Mouse (Mus musculus) liver, embryonic 13.5 days (tissue): ENCODE measurements at regions not wholly inside any gene's neighbourhood (a gene's known extent, or its start where the extent isn't known, plus 50 kb on each side); places are given as distances from the start of the nearest gene placed in this dataset.

Source experiments
- ATAC-seq: fragments of 200-750 bp; cut with Nextera tagmentation; 2 replicates; pipeline ENCODE4 v1.8.0; 2017; ENCODE audit warnings: low read depth, mild to moderate bottlenecking, moderate number of reproducible peaks, moderate library complexity
- DNase-seq: peaks from one replicate; pipeline ENCODE4 v3.0.0; 2022
- H3K27ac ChIP-seq: fragments of 300-500 bp; sonication (generic); 2 replicates; pipeline ENCODE4 v1.5.1; 2015; ENCODE audit warnings: moderate library complexity, mild to moderate bottlenecking, inconsistent platforms
- H3K27me3 ChIP-seq: fragments of 300-500 bp; sonication (generic); 2 replicates; pipeline ENCODE4 v1.6.1; 2015; ENCODE audit warnings: mild to moderate bottlenecking, inconsistent platforms
- H3K36me3 ChIP-seq: fragments of 300-500 bp; sonication (generic); 2 replicates; pipeline ENCODE4 v1.6.1; 2015; ENCODE audit warnings: mild to moderate bottlenecking, inconsistent platforms
- H3K4me1 ChIP-seq: fragments of 300-500 bp; sonication (generic); replicated peaks from 2 replicates; pipeline ENCODE4 v1.6.1; 2015; ENCODE audit warnings: inconsistent platforms
- H3K4me2 ChIP-seq: fragments of 300-500 bp; sonication (generic); 2 replicates; pipeline ENCODE4 v1.6.1; 2015; ENCODE audit warnings: inconsistent platforms, mild to moderate bottlenecking, moderate library complexity
- H3K4me3 ChIP-seq: fragments of 300-500 bp; sonication (generic); replicated peaks from 2 replicates; pipeline ENCODE4 v1.5.1; 2015; ENCODE audit warnings: mild to moderate bottlenecking, inconsistent platforms
- H3K9ac ChIP-seq: fragments of 300-500 bp; sonication (generic); 2 replicates; pipeline ENCODE4 v1.6.1; 2015; ENCODE audit warnings: mild to moderate bottlenecking, inconsistent platforms
- H3K9me3 ChIP-seq: fragments of 300-500 bp; sonication (generic); replicated peaks from 2 replicates; pipeline ENCODE4 v1.6.1; 2016; ENCODE audit warnings: inconsistent platforms
- WGBS: fragments of 180-500 bp; shearing (Covaris S2); methylation state at CpG from one replicate; pipeline ENCODE4 v1.1.7; 2015; ENCODE audit not compliant: insufficient replicate concordance; 5-methylcytosine and 5-hydroxymethylcytosine counted together

- Histone ChIP-seq H3K4me3 (no peak overlapping the region), H3K4me1 (no peaks in the 10 kb centered on the region), H3K36me3 (no peaks in the 10 kb centered on the region), H3K4me2 (no peak overlapping the region), H3K27me3 (no peaks in the 10 kb centered on the region), H3K27ac (no peak overlapping the region), H3K9me3 (no peaks in the 10 kb centered on the region), H3K9ac (no peak overlapping the region)
- 73% methylated on average over 4 of the region's 4 CpGs for WGBS
- DNase-seq (no peak), ATAC-seq (no peak)
Measured at GRCm38 (mm10) chr3:105380818-105381217, 71.3 kb upstream of the Kcnd3 start.

DNA sequence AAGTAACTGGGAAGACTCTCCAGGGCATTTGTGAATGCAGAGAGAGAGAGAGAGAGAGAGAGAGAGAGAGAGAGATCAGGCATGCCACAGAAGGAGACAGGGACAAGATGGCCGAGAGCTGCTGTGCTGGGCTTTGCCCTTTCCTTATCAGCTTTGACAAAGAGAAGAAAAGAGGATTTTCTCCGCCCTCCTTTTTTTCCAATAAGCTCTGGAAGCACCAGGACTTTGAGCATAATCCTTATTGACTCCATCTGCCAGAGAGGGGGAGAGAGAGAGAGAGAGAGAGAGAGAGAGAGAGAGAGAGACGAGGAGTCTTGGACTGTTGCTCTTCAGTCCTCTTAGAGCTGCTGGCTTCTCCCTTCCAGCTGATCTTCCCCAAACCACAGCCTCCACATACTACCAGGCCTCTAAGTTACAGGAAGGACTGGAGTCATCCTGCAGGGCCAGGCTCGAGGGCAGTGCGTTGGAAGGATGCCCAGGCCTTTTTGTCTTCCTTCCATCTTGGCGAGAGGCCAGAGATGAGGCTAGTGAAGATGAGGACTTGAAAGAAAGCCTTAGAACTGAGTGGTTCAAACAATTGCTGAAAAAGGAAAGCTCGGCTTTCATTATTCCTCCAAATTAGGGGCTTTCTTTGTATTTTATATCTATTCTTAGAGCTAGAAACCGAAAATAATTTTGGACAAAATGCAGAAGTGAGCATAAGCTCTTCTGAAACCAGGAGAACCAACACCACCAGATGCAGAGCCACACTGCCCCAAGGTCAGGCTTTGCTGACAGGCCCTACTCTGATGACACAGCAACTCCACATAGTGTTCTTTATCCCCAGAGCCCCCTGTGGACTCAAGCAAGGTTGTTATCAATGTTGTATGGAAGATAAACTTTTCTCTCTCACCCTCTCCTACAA lies 59.3 kb upstream of the Kcnd3 start:
- no peak overlapping the region for H3K4me2 ChIP-seq
- H3K4me1 ChIP-seq, result no peaks in the 10 kb centered on the region
- H3K27me3 ChIP-seq, result no peaks in the 10 kb centered on the region
- ATAC-seq (no peak), DNase-seq (no peak)
- H3K36me3 ChIP-seq, result no peaks in the 10 kb centered on the region
- WGBS, result 29% methylated on average over 8 of the region's 8 CpGs
- H3K27ac ChIP-seq, result no peak overlapping the region
- no peaks in the 10 kb centered on the region for H3K9me3 ChIP-seq
- H3K4me3 ChIP-seq, result no peak overlapping the region
- no peak overlapping the region for H3K9ac ChIP-seq
